Mouse (Mus musculus) stomach, embryonic 16.5 days (tissue): ENCODE results near the gene Cd81. TPM values are rescaled to one million over a fixed set of nuclear protein-coding genes. Genes with fewer than 3 reads are reported as not detected.

ENCODE experiments used
- ATAC-seq: fragments of 200-750 bp; cut with Nextera tagmentation; 2 replicates; pipeline ENCODE4 v1.8.0; 2017; ENCODE audit warnings: moderate number of reproducible peaks, moderate TSS enrichment; ENCODE audit not compliant: insufficient read depth, low FRiP score
- H3K27ac ChIP-seq: fragments of 300-500 bp; sonication (generic); 2 replicates; pipeline ENCODE4 v1.5.1; 2014; ENCODE audit warnings: low read length
- H3K27me3 ChIP-seq: fragments of 300-500 bp; sonication (generic); 2 replicates; pipeline ENCODE4 v1.6.1; 2014; ENCODE audit warnings: low read length, control low read depth, mixed read lengths; ENCODE audit not compliant: control insufficient read depth, insufficient read depth
- H3K36me3 ChIP-seq: fragments of 300-500 bp; sonication (generic); 2 replicates; pipeline ENCODE4 v1.6.1; 2014; ENCODE audit warnings: low read length; ENCODE audit not compliant: control insufficient read depth, insufficient read depth
- H3K4me1 ChIP-seq: fragments of 300-500 bp; sonication (generic); 2 replicates; pipeline ENCODE4 v1.6.1; 2014; ENCODE audit warnings: low read length, control low read depth, mixed read lengths; ENCODE audit not compliant: control insufficient read depth, insufficient read depth
- H3K4me2 ChIP-seq: fragments of 300-500 bp; sonication (generic); 2 replicates; pipeline ENCODE4 v1.6.1; 2014; ENCODE audit warnings: low read depth, low read length, mixed read lengths
- H3K4me3 ChIP-seq: fragments of 300-500 bp; sonication (generic); replicated peaks from 2 replicates; pipeline ENCODE4 v1.5.1; 2014; ENCODE audit warnings: mild to moderate bottlenecking, low read length
- H3K9ac ChIP-seq: fragments of 300-500 bp; sonication (generic); 2 replicates; pipeline ENCODE4 v1.6.1; 2014; ENCODE audit warnings: low read length
- H3K9me3 ChIP-seq: fragments of 300-500 bp; sonication (generic); replicated peaks from 2 replicates; pipeline ENCODE4 v1.6.1; 2016; ENCODE audit warnings: low read length, control low read depth; ENCODE audit not compliant: control insufficient read depth
- WGBS: fragments of 180-500 bp; shearing (Covaris S2); extraction: QIAGEN DNeasy Blood & Tissue Kit; methylation state at CpG from one replicate; pipeline ENCODE4 v1.1.7; 2014; 5-methylcytosine and 5-hydroxymethylcytosine counted together
- polyA plus RNA-seq: library from polyadenylated mRNA; unstranded; fragments of >200 nt; fragmentation: Nextera tagmentation; extraction: Ambion mirVana; gene quantifications from 2 replicates; pipeline ENCODE4 v1.2.1, GENCODE M21; 2015

Gene Cd81
- polyA plus RNA-seq, 1 experiment from 2014 or later, result 638 TPM

DNA sequence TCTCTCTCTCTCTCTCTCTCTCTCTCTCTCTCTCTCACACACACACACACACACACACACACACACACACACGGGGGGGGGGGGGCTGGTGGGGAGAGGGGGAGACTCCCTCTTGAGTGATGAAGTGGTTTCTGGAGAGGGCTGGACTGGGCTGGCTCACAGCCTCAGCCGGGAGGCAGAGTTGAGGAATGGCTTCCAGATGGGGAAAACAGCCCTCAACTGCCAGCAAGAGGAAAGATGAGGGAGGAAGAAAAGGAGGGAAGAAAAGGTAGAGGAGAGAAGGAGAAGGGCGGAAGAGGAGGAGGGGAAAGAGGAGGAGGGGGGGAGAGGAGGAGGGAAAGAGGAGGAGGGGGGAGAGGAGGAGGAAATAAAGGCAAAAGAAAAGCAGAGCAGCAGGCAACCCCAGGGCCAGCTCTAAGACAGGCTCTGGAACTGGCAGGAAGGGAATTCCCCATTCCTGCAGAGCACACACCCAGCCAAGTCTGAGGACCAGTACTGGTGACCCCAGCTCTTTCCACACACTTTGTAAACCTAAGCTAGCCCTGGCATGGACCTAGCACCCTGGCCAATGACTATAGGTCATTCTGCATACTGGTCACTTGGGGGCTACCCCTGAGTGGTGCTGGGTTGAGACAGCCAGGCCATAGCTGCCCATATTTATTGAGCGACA, 43.4 kb upstream of the Cd81 start:
- Histone ChIP-seq H3K4me1 (peaks cover 59% of the 10 kb centered on the region), H3K27ac (peak overlapping the region; percentile 94), H3K4me3 (no peak overlapping the region), H3K9ac (0 out of 2 replicates have a peak overlapping the region, but pooled peaks have one; percentile 24), H3K9me3 (no peaks in the 10 kb centered on the region), H3K27me3 (no peaks in the 10 kb centered on the region), H3K36me3 (no peaks in the 10 kb centered on the region), H3K4me2 (peak overlapping the region; percentile 31)
- ATAC-seq, result peak; percentile 76
- 26% methylated on average over 3 of the region's 4 CpGs for WGBS

DNA sequence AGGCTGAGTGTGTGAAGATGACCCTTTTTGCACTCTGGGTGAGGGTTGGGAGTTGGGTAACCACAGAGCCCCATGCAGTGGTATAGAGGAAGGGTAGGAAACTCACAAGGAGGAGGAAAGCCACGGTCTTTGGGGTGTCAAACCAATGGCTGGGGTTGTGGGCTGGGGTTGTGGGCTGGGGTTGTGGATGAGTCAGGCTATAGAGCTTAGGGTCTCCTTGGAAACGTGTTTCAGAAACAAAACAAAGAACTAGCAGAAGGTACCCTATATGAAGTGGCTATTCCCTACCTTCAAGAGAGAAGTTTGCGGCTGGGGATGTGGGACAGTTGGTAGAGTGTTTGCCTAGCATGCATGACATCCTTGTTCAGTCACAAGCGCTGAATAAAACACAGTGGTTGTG, 42.5 kb upstream of the Cd81 start:
- H3K9me3 ChIP-seq, result no peaks in the 10 kb centered on the region
- H3K36me3 ChIP-seq, result no peaks in the 10 kb centered on the region
- H3K4me3 ChIP-seq, result no peak overlapping the region
- peak overlapping the region; percentile 94 for H3K27ac ChIP-seq
- no peak overlapping the region for H3K4me2 ChIP-seq
- H3K9ac ChIP-seq, result no peak overlapping the region
- H3K27me3 ChIP-seq, result no peaks in the 10 kb centered on the region
- ATAC-seq, result no peak
- H3K4me1 ChIP-seq, result peaks cover 66% of the 10 kb centered on the region
- 77% methylated on average over 4 of the region's 4 CpGs for WGBS

DNA sequence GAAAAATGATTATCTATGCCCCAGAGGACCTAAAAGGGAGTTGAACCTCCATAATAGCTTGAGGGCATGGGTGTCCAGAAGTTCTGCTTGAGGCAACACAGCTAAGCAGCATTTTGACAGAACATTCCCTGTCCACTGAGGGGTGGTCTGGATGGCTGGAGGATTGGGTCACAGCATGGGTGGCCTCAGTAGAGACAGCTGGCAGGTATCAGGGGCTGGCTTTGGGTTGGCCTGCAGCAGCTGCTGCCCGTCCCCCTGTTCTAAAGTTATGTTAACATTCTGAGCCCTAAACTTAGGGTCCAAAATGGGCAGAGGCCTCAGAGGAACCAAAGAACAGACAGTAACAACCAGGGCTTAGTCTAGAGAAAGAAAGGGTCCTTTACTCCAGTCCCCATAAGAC, 41.3 kb upstream of the Cd81 start:
- WGBS, result 55% methylated on average over 1 of the region's 1 CpGs
- Histone ChIP-seq H3K36me3 (no peaks in the 10 kb centered on the region), H3K27ac (peak overlapping the region; percentile 66; the same call in 1 of the 2 replicates), H3K4me1 (peaks cover 67% of the 10 kb centered on the region), H3K27me3 (no peaks in the 10 kb centered on the region), H3K9ac (no peak overlapping the region), H3K9me3 (no peaks in the 10 kb centered on the region), H3K4me2 (no peak overlapping the region), H3K4me3 (no peak overlapping the region)
- ATAC-seq, result no peak

DNA sequence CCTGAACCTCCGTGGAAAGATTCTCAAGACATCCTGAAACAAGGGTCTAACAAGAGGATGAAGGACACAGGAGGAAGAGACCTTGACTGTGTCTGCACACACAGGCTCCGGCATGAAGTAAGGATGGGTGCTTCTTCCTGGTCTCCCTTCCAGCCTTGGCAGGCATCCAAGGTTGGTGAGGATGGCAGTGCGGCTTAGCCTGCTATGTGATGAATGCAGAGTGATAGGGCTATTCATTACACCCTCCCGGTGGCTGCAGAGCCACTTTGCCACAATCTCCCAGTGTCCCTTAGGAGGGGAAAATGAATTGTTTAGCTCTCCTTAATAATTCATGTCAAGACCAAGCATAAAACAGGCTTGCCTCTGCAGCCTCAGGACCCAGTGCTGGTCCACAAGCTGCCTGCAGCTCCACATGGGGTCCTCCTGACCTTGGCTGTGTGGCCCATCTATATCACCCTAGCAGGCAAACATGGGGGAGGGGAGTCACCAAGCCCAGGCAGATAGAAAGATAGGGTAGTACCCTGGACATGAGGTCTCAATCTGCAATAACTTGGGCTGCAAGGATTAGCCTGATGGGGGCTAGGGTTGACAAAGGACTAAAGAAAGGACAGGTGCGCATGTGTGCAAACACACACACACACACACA, 40.2 kb upstream of the Cd81 start:
- 43% methylated on average over 5 of the region's 5 CpGs for WGBS
- Histone ChIP-seq H3K27ac (peak overlapping the region; percentile 66; the same call in 1 of the 2 replicates), H3K4me2 (no peak overlapping the region), H3K4me1 (peaks cover 75% of the 10 kb centered on the region), H3K9ac (no peak overlapping the region), H3K36me3 (no peaks in the 10 kb centered on the region), H3K9me3 (no peaks in the 10 kb centered on the region), H3K4me3 (no peak overlapping the region), H3K27me3 (no peaks in the 10 kb centered on the region)
- ATAC-seq, result no peak

DNA sequence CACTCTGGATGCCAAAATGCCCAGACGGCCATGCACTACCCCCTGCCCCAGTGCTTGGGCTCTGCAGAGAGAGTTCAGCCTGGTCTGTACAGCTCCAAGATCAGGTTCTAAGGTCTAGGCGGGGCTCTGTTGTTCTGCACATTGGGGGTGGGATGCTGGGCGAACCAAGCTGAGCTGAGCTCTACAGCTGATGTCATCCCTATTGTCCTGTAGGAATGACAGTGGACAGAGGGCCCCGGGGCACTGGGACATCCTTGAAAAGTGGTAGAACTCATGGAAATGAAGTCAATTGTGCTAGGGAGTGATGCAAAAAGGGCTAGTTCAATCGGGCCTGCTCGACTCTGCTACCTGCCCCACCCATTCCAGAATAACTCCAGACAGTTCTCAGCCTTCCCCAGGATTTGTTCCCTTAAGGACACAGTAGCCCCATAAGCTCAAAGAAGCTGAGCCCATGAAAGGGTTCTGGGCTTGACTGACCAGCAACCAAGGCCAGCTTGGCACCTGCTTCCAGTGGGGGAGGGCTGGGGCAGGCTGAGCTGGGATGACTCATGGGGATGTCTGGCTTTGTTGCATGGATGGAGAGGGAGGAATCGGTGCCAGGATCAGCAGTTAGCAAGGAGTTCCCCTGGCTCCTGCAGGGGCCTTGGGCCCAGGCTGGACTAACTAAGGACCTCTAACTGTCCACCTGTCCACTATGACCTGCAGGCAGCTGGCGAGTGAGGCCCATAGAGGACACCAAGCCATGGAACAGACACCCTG, 38.9 kb upstream of the Cd81 start:
- H3K9me3 ChIP-seq, result no peaks in the 10 kb centered on the region
- H3K36me3 ChIP-seq, result no peaks in the 10 kb centered on the region
- ATAC-seq, result no peak
- no peak overlapping the region for H3K9ac ChIP-seq
- no peak overlapping the region for H3K4me2 ChIP-seq
- H3K27me3 ChIP-seq, result no peaks in the 10 kb centered on the region
- H3K4me1 ChIP-seq, result peaks cover 65% of the 10 kb centered on the region
- 60% methylated on average over 8 of the region's 8 CpGs for WGBS
- no peak overlapping the region for H3K4me3 ChIP-seq
- H3K27ac ChIP-seq, result peak overlapping the region; percentile 72

DNA sequence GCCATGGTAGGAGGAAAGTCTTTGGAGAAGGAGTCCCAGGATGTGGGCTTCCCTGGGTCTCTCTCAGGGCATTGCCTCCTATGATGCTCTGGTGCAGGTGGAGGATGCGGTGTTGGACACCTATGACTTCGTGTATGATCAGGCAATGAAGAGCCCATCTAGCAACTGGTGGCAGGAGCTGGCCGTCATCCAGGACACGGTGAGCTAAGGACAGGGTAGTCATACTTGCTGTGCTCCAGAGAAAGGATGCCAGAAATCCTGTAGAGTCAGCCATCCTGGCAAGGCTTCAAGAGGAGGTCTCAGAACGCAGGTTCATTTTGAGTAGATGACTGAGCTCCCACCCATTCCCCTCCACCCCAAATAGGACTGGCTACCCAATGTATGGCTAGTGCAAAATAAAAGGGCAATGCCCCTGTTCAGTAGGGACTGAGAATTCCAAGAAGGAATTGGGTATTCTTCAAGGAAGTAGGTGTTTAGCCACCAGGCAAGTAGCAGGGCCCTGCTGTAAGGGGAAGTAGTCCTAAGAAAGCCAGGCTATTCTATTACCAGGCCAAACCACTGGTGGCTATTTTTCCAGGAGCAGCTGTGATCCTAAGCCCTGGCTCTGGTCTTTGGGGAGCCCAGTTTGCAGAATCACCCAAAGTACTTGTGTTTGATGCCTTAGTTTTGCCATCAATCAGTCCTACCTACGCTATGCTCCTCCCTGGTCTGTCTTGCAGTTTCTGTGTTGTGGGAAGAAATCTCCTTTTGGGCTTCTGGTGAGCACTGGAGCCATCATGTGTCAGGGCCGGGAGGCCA, 37.5 kb upstream of the Cd81 start:
- no peak overlapping the region for H3K4me3 ChIP-seq
- no peaks in the 10 kb centered on the region for H3K36me3 ChIP-seq
- H3K4me1 ChIP-seq, result peaks cover 58% of the 10 kb centered on the region
- no peak overlapping the region for H3K4me2 ChIP-seq
- no peaks in the 10 kb centered on the region for H3K27me3 ChIP-seq
- ATAC-seq, result no peak
- WGBS, result 75% methylated on average over 7 of the region's 7 CpGs
- H3K27ac ChIP-seq, result peak overlapping the region; percentile 73
- H3K9ac ChIP-seq, result no peak overlapping the region
- H3K9me3 ChIP-seq, result no peaks in the 10 kb centered on the region

DNA sequence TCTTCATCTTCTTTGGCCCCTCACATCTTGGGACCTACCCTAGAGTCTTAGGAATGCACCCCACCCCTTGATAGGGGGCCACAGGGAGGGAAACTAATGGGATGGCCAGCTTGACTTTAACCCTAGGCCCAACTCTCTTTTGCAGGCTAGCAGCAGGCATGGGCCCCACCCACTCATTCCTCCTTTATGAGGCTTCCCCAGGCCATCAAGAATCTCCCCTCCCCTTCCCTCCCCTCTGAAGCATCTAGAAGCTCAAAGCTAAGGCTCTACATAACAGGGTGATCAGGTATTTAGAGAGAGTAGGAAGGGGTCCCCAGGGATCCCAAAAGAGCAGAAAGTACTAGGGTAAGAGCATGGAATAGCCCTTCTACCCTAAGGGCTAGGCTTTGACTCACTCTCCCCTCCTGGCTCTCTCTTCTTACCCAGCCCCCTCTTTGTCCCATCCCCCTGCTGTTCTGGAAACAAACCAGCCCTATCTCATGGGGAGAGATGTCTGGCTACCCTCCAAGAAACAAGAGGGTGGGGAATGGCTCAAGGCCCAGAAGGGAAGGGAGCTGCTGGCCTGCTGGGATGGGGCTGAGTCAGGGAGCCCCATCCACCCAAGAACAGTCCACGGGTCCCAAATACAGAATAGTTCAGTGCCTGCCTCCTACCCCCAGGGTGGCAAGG, 36.6 kb upstream of the Cd81 start:
- H3K4me1 ChIP-seq, result peaks cover 54% of the 10 kb centered on the region

DNA sequence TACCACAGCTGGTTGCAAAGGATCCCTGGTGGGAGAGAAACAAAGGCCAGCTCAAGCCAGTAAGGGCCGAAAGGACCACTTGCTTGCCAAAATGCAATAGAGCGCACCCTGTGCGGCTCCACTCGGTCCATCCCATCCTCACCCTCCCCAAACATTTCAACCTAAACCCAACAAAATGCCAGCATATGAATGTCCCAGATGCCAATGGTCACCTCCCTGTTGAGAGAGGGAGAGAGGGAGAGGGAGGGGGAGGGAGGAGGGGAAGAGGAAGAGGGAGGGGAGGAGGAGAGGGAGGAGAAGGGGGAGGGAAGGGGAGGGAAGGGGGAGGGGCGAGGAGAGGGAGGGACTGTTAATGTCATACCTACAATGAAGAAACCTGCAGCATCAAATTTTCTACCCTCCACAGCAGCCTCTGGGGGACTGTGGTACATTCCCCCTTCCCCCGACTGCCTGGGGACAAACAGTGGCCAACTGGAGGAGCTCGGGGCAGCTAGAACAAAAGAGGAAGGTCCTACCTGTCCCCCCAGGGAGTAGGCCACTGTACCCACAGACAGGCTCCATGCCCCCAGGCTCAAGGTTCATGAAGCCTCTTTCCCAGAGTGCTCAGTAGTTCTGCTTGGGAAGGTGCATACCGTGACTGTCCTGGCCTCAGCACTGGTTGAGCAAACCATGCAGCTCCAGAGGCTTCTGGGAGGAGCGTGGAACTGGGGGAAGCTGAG, 36.0 kb upstream of the Cd81 start:
- ATAC-seq, result peak; percentile 6; the same call in 1 of the 2 replicates
- peaks cover 48% of the 10 kb centered on the region for H3K4me1 ChIP-seq

More for the DNA sequence above, 36.6 kb upstream of the Cd81 start:
- WGBS, result 13% methylated on average over 1 of the region's 1 CpGs
- Histone ChIP-seq H3K9ac (no peak overlapping the region), H3K4me3 (no peak overlapping the region), H3K36me3 (no peaks in the 10 kb centered on the region), H3K9me3 (no peaks in the 10 kb centered on the region), H3K27me3 (no peaks in the 10 kb centered on the region), H3K27ac (peak overlapping the region; percentile 73), H3K4me2 (peak overlapping the region; percentile 10; the same call in 1 of the 2 replicates)
- ATAC-seq, result peak; percentile 80

More for the DNA sequence above, 36.0 kb upstream of the Cd81 start:
- H3K4me3 ChIP-seq, result no peak overlapping the region
- H3K9ac ChIP-seq, result no peak overlapping the region
- H3K27ac ChIP-seq, result peak overlapping the region; percentile 73
- H3K27me3 ChIP-seq, result no peaks in the 10 kb centered on the region
- peak overlapping the region; percentile 10; the same call in 1 of the 2 replicates for H3K4me2 ChIP-seq
- no peaks in the 10 kb centered on the region for H3K36me3 ChIP-seq
- H3K9me3 ChIP-seq, result no peaks in the 10 kb centered on the region
- 51% methylated on average over 9 of the region's 9 CpGs for WGBS
